Mouse (Mus musculus) erythroblast, embryonic 14.5 days (primary cell): Measurements from ENCODE around the gene Map3k7.

Source experiments
- GATA1 ChIP-seq: IDR thresholded peaks from 2 replicates; pipeline ENCODE4 v1.6.1; 2012; ENCODE audit warnings: low read length, inconsistent platforms, mixed read lengths
- TAL1 ChIP-seq: IDR thresholded peaks from 3 replicates; pipeline ENCODE4 v1.6.1; 2012; ENCODE audit warnings: low read length, inconsistent platforms, mixed read lengths

GRCm38 (mm10) chr4:32063291-32063690 is 99.4 kb downstream of the Map3k7 start:
- no peak for TF ChIP-seq TAL1
- no peak for TF ChIP-seq GATA1
